Mouse (Mus musculus) intestine, embryonic 16.5 days (tissue): ENCODE data around the gene Muc3a. TPM values are rescaled to one million over a fixed set of nuclear protein-coding genes. Genes with fewer than 3 reads are reported as not detected.

Experiments
- polyA plus RNA-seq: library from polyadenylated mRNA; unstranded; fragments of >200 nt; fragmentation: Nextera tagmentation; extraction: Ambion mirVana; gene quantifications from 2 replicates; pipeline ENCODE4 v1.2.1, GENCODE M21; 2015

Gene Muc3a
- polyA plus RNA-seq, 1 experiment from 2014 or later, result 25.3 TPM

Other genes with a start within 250 kb of the Muc3a start
- 34.8 and 36.6 TPM in 2 replicates for gene Cldn15, start 245.8 kb downstream of the Muc3a start, polyA plus RNA-seq
- 40.7 and 44.4 TPM in 2 replicates for gene Plod3, start 225.4 kb downstream of the Muc3a start, polyA plus RNA-seq
- gene Znhit1, start 224.4 kb downstream of the Muc3a start, polyA plus RNA-seq, result 114 and 120 TPM in 2 replicates
- 0.50 and 0.64 TPM in 2 replicates for gene Vgf, start 186.0 kb downstream of the Muc3a start, polyA plus RNA-seq
- gene Ap1s1, start 166.3 kb downstream of the Muc3a start, polyA plus RNA-seq, result 284 and 285 TPM in 2 replicates
- 0.24 and 0.29 TPM in 2 replicates for gene Serpine1, start 140.1 kb downstream of the Muc3a start, polyA plus RNA-seq
- 5.5 and 6.5 TPM in 2 replicates for gene Trim56, start 96.2 kb downstream of the Muc3a start, polyA plus RNA-seq
- 5.6 and 6.1 TPM in 2 replicates for gene Muc3, start 63.1 kb downstream of the Muc3a start, polyA plus RNA-seq
- gene Ache, start 75.1 kb upstream of the Muc3a start, polyA plus RNA-seq, result 9.0 and 9.3 TPM in 2 replicates
- 9.5 and 10.7 TPM in 2 replicates for gene Ufsp1, start 82.2 kb upstream of the Muc3a start, polyA plus RNA-seq
- gene Srrt, start 95.3 kb upstream of the Muc3a start, polyA plus RNA-seq, result 106 and 113 TPM in 2 replicates
- gene Trip6, start 102.0 kb upstream of the Muc3a start, polyA plus RNA-seq, result 61.2 and 68.0 TPM in 2 replicates
- gene Slc12a9, start 121.2 kb upstream of the Muc3a start, polyA plus RNA-seq, result 14.7 and 15.7 TPM in 2 replicates
- gene Ephb4, start 137.7 kb upstream of the Muc3a start, polyA plus RNA-seq, result 29.9 and 31.2 TPM in 2 replicates